Mouse (Mus musculus): ENCODE data around the gene Plxnb1.

- TF ChIP-seq CTCF (IDR thresholded peaks at IDR 0.05; ENCODE audit: low read depth) (no peak), EP300 (optimal IDR thresholded peaks at IDR 0.05) (no peak)
Measured at GRCm38 (mm10) chr9:109119571-109119970, 24.4 kb downstream of the Plxnb1 start.
